Mouse (Mus musculus): Measurements from ENCODE around the gene Gm266. TPM values are rescaled to one million over a fixed set of nuclear protein-coding genes. Genes with fewer than 3 reads are reported as not detected.

Gene Gm266
- polyA plus RNA-seq, 1 experiment, result 1.5 TPM

DNA sequence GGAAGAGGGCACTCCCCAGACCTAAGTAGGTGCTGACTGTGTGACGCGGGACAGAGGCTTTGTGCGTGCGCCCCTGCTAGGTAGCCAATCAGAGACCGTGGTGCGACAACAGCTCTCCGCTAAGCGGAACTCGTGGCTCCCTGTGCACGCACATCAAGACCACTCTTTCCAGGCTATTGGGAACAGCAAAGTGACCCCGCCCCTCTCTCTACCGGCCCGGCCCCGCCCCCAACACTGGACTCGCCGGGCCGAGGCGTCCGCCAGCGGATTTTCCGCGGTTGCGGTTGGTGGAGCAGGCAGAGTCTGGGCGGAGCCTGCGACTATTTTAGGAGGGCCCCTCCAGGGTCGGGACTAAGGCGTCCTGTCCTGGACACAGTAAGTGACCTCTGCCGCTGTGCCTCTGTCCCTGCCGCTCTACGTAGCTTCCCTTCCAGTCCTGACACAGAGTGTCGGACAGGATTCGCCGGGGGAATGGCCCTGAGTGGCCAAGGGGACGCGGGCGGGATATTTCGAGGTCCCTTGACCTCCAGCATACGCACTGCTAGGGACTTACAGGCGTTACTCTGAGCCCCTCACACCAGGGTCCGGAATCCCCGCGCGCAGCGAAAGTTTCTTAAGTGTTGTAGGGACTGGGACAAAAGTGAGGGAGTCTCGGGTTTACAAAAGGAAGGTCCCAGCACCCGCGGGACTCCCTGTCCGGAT lies 43.2 kb downstream of the Gm266 start, which contains the start of gene Tnfaip2:
TSS of gene Tnfaip2 (plus strand) at position 161 of the 702 bp plus-strand sequence.
- peak within 1 kb of the TSS; percentile 99 for H3K4me3 ChIP-seq
- peaks cover 46% of the 10 kb centered on the region for H3K79me2 ChIP-seq (ENCODE audit: control insufficient read depth, insufficient read depth)
- H3K36me3 ChIP-seq (ENCODE audit: control insufficient read depth, insufficient read depth), result peaks cover 3% of the 10 kb centered on the region
- peak within 1 kb of the TSS; percentile 35 for H3ac ChIP-seq (ENCODE audit: control insufficient read depth, insufficient read length)
- no peaks in the 10 kb centered on the region for H3K27me3 ChIP-seq (ENCODE audit: control insufficient read depth, insufficient read depth, insufficient read length)
- peak within 1 kb of the TSS; percentile 84 for H3K4me2 ChIP-seq (ENCODE audit: low read depth)
- no peak for TF ChIP-seq USF1 (IDR thresholded peaks at IDR 0.05; ENCODE audit: low read depth)
- no peak for TF ChIP-seq MYOD1 (IDR thresholded peaks at IDR 0.05; ENCODE audit: control insufficient read depth in 1 of 3, insufficient read length in 2 of 3, low read depth in 2 of 3)
- no peak for TF ChIP-seq POLR2A (IDR thresholded peaks at IDR 0.05; ENCODE audit: insufficient read length, low read depth)
- TF ChIP-seq MAX (IDR thresholded peaks at IDR 0.05; ENCODE audit: low read depth), result no peak
- no peak for TF ChIP-seq MYOG (IDR thresholded peaks at IDR 0.05; ENCODE audit: control insufficient read depth in 1 of 3, insufficient read depth in 1 of 3, insufficient read length in 2 of 3, low read depth in 2 of 3)
- TF ChIP-seq TCF3 (IDR thresholded peaks at IDR 0.05; ENCODE audit: insufficient read length, low read depth), result no peak
- no peak for TF ChIP-seq SRF (IDR thresholded peaks at IDR 0.05; ENCODE audit: control insufficient read depth, insufficient read length, low read depth)
- TF ChIP-seq REST (IDR thresholded peaks at IDR 0.05; ENCODE audit: insufficient read depth, insufficient read length), result no peak
- TF ChIP-seq CEBPB (IDR thresholded peaks at IDR 0.05; ENCODE audit: insufficient read depth, poor library complexity, severe bottlenecking), result no peak
- TF ChIP-seq POLR2AphosphoS2 (IDR thresholded peaks at IDR 0.05; ENCODE audit: insufficient read length, low read depth), result no peak
- no peak for TF ChIP-seq TCF12 (IDR thresholded peaks at IDR 0.05; ENCODE audit: insufficient read depth, poor library complexity, severe bottlenecking)
- TF ChIP-seq E2F4 (IDR thresholded peaks at IDR 0.05; ENCODE audit: insufficient read depth), result no peak

DNA sequence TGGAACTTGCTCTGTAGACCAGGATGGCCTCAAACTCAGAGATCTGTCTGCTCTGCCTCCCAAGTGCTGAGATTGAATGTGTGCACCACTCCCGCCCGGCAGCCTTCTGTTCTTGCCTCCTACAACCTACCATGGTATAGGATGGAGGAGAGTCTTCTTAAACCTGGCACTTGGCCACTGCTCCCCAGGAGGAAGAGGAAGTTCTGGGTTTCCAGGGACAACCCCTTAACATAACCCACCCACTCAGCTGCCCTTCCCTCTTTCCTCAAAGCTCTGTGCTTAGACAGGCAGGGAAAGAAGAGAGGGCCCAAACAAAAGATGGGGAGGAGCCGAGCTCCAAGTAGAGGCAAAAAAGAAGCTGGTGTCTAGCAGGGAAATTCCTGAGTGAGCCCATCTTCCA lies 44.1 kb downstream of the Gm266 start:
- H3K27me3 ChIP-seq (ENCODE audit: control insufficient read depth, insufficient read depth, insufficient read length), result no peaks in the 10 kb centered on the region
- peaks cover 37% of the 10 kb centered on the region for H3K79me2 ChIP-seq (ENCODE audit: control insufficient read depth, insufficient read depth)
- no peak overlapping the region for H3K4me2 ChIP-seq (ENCODE audit: low read depth)
- no peak overlapping the region for H3K4me3 ChIP-seq
- no peaks in the 10 kb centered on the region for H3K36me3 ChIP-seq (ENCODE audit: control insufficient read depth, insufficient read depth)
- H3ac ChIP-seq (ENCODE audit: control insufficient read depth, insufficient read length), result no peak overlapping the region
- TF ChIP-seq POLR2AphosphoS2 (IDR thresholded peaks at IDR 0.05; ENCODE audit: insufficient read length, low read depth) (no peak), CEBPB (IDR thresholded peaks at IDR 0.05; ENCODE audit: insufficient read depth, poor library complexity, severe bottlenecking) (no peak), E2F4 (IDR thresholded peaks at IDR 0.05; ENCODE audit: insufficient read depth) (no peak), SRF (IDR thresholded peaks at IDR 0.05; ENCODE audit: control insufficient read depth, insufficient read length, low read depth) (no peak), USF1 (IDR thresholded peaks at IDR 0.05; ENCODE audit: low read depth) (no peak), REST (IDR thresholded peaks at IDR 0.05; ENCODE audit: insufficient read depth, insufficient read length) (no peak), MYOD1 (IDR thresholded peaks at IDR 0.05; ENCODE audit: control insufficient read depth in 1 of 3, insufficient read length in 2 of 3, low read depth in 2 of 3) (no peak), MYOG (IDR thresholded peaks at IDR 0.05; ENCODE audit: control insufficient read depth in 1 of 3, insufficient read depth in 1 of 3, insufficient read length in 2 of 3, low read depth in 2 of 3) (no peak), TCF3 (IDR thresholded peaks at IDR 0.05; ENCODE audit: insufficient read length, low read depth) (no peak), MAX (IDR thresholded peaks at IDR 0.05; ENCODE audit: low read depth) (no peak), POLR2A (IDR thresholded peaks at IDR 0.05; ENCODE audit: insufficient read length, low read depth) (no peak), TCF12 (IDR thresholded peaks at IDR 0.05; ENCODE audit: insufficient read depth, poor library complexity, severe bottlenecking) (no peak)

DNA sequence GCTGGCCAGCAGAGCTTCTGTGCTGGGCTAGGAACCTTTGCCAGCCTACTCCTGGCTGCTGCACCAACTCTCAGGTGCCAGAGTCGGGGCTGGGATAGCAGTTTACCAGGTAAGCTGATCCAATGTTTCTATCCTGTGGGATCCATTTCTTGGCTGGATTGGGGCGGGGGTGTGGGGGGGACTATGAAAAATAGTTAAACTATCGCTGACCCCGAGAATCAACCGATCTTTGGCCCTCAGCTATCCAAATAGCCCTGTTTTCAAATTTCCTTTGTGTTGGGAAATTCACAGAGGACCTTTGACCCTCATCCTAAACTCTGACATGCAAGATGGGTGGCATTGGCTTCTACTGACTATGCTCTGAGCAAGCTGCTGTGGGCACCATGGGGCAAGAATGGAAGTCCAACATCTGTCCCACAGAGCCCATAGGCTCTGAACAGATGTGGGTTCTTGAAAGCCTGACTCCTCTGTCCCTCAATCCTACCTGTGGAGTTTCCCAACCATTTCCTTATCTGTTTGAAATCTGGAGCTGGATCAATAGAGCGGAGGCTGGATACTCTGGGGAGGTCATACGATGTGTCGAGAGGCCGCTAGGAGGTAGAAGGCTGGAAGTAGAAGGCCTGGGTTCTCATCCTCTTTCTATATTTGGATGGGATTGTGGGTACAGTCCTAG lies 44.8 kb downstream of the Gm266 start:
- H3K27me3 ChIP-seq (ENCODE audit: control insufficient read depth, insufficient read depth, insufficient read length), result no peaks in the 10 kb centered on the region
- H3K79me2 ChIP-seq (ENCODE audit: control insufficient read depth, insufficient read depth), result peaks cover 30% of the 10 kb centered on the region
- no peaks in the 10 kb centered on the region for H3K36me3 ChIP-seq (ENCODE audit: control insufficient read depth, insufficient read depth)
- H3ac ChIP-seq (ENCODE audit: control insufficient read depth, insufficient read length), result no peak overlapping the region
- H3K4me2 ChIP-seq (ENCODE audit: low read depth), result no peak overlapping the region
- no peak overlapping the region for H3K4me3 ChIP-seq
- TF ChIP-seq REST (IDR thresholded peaks at IDR 0.05; ENCODE audit: insufficient read depth, insufficient read length) (no peak), TCF12 (IDR thresholded peaks at IDR 0.05; ENCODE audit: insufficient read depth, poor library complexity, severe bottlenecking) (no peak), SRF (IDR thresholded peaks at IDR 0.05; ENCODE audit: control insufficient read depth, insufficient read length, low read depth) (no peak), CEBPB (IDR thresholded peaks at IDR 0.05; ENCODE audit: insufficient read depth, poor library complexity, severe bottlenecking) (no peak), MYOG (IDR thresholded peaks at IDR 0.05; ENCODE audit: control insufficient read depth in 1 of 3, insufficient read depth in 1 of 3, insufficient read length in 2 of 3, low read depth in 2 of 3) (no peak), MAX (IDR thresholded peaks at IDR 0.05; ENCODE audit: low read depth) (no peak), USF1 (IDR thresholded peaks at IDR 0.05; ENCODE audit: low read depth) (no peak), POLR2A (IDR thresholded peaks at IDR 0.05; ENCODE audit: insufficient read length, low read depth) (no peak), POLR2AphosphoS2 (IDR thresholded peaks at IDR 0.05; ENCODE audit: insufficient read length, low read depth) (no peak), MYOD1 (IDR thresholded peaks at IDR 0.05; ENCODE audit: control insufficient read depth in 1 of 3, insufficient read length in 2 of 3, low read depth in 2 of 3) (no peak), E2F4 (IDR thresholded peaks at IDR 0.05; ENCODE audit: insufficient read depth) (no peak), TCF3 (IDR thresholded peaks at IDR 0.05; ENCODE audit: insufficient read length, low read depth) (no peak)

DNA sequence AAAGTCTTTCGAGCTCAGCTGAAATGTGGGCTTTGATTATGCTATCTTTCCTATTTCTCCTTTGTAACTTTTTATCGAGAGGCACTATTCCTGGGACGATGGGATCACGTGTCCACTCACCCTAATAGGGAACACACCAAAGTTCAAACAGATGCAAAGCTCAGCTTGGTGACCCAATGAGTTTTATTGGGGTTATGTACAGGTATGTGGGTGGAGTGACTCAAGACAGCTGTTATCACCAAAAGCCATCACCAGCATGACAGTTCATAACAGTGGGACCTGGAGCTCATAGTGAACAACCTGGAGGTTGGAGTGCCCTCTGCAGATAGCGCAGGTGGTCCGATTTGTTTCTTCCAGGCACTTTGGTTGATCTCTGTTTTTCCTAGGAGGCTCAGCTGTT lies 46.8 kb downstream of the Gm266 start:
- Histone ChIP-seq H3K36me3 (ENCODE audit: control insufficient read depth, insufficient read depth) (no peaks in the 10 kb centered on the region), H3K79me2 (ENCODE audit: control insufficient read depth, insufficient read depth) (peaks cover 14% of the 10 kb centered on the region), H3K27me3 (ENCODE audit: control insufficient read depth, insufficient read depth, insufficient read length) (no peaks in the 10 kb centered on the region), H3ac (ENCODE audit: control insufficient read depth, insufficient read length) (no peak overlapping the region), H3K4me2 (ENCODE audit: low read depth) (no peak overlapping the region), H3K4me3 (no peak overlapping the region)
- TF ChIP-seq USF1 (IDR thresholded peaks at IDR 0.05; ENCODE audit: low read depth), result peak; percentile 45
- no peak for TF ChIP-seq POLR2AphosphoS2 (IDR thresholded peaks at IDR 0.05; ENCODE audit: insufficient read length, low read depth)

All from myocyte (in vitro differentiated cells).